Mouse (Mus musculus) hindbrain, embryonic 14.5 days (tissue): ENCODE data around the gene Wdr62. TPM values are rescaled to one million over a fixed set of nuclear protein-coding genes. Genes with fewer than 3 reads are reported as not detected.

Experiments used
- ATAC-seq: fragments of 200-750 bp; cut with Nextera tagmentation; 2 replicates; pipeline ENCODE4 v1.8.0; 2017; ENCODE audit warnings: moderate number of reproducible peaks, mild to moderate bottlenecking, moderate TSS enrichment, moderate library complexity; ENCODE audit not compliant: low FRiP score
- DNase-seq: peaks from one replicate; pipeline ENCODE4 v3.0.0-alpha.2; 2015; ENCODE audit warnings: low spot score
- H3K27ac ChIP-seq: fragments of 300-500 bp; sonication (generic); 2 replicates; pipeline ENCODE4 v1.5.1; 2014; ENCODE audit warnings: mild to moderate bottlenecking, moderate library complexity
- H3K27me3 ChIP-seq: fragments of 300-500 bp; sonication (generic); 2 replicates; pipeline ENCODE4 v1.6.1; 2014; ENCODE audit warnings: mild to moderate bottlenecking, low read length, mixed read lengths; ENCODE audit not compliant: control insufficient read depth, insufficient read depth
- H3K36me3 ChIP-seq: fragments of 300-500 bp; sonication (generic); replicated peaks from 2 replicates; pipeline ENCODE4 v1.6.1; 2014; ENCODE audit not compliant: control insufficient read depth, insufficient read depth
- H3K4me1 ChIP-seq: fragments of 300-500 bp; sonication (generic); replicated peaks from 2 replicates; pipeline ENCODE4 v1.6.1; 2014; ENCODE audit warnings: antibody characterized with exemption, low read length, mixed read lengths; ENCODE audit not compliant: control insufficient read depth, insufficient read depth
- H3K4me2 ChIP-seq: fragments of 300-500 bp; sonication (generic); replicated peaks from 2 replicates; pipeline ENCODE4 v1.6.1; 2014; ENCODE audit warnings: mild to moderate bottlenecking, moderate library complexity
- H3K4me3 ChIP-seq: fragments of 300-500 bp; sonication (generic); replicated peaks from 2 replicates; pipeline ENCODE4 v1.5.1; 2014; ENCODE audit warnings: mild to moderate bottlenecking, low read length
- H3K9ac ChIP-seq: fragments of 300-500 bp; sonication (generic); 2 replicates; pipeline ENCODE4 v1.6.1; 2014
- H3K9me3 ChIP-seq: fragments of 300-500 bp; sonication (generic); 2 replicates; pipeline ENCODE4 v1.6.1; 2016; ENCODE audit warnings: low read length; ENCODE audit not compliant: control insufficient read depth
- WGBS: fragments of 180-500 bp; shearing (Covaris S2); extraction: QIAGEN DNeasy Blood & Tissue Kit; methylation state at CpG from one replicate; pipeline ENCODE4 v1.1.7; 2014; 5-methylcytosine and 5-hydroxymethylcytosine counted together
- polyA plus RNA-seq: library from polyadenylated mRNA; unstranded; fragments of >200 nt; fragmentation: Nextera tagmentation; extraction: Ambion mirVana; gene quantifications from 2 replicates; pipeline ENCODE4 v1.2.1, GENCODE M21; 2014

Wdr62 gene
- polyA plus RNA-seq, 1 experiment from 2014 or later: 5.7 TPM

DNA sequence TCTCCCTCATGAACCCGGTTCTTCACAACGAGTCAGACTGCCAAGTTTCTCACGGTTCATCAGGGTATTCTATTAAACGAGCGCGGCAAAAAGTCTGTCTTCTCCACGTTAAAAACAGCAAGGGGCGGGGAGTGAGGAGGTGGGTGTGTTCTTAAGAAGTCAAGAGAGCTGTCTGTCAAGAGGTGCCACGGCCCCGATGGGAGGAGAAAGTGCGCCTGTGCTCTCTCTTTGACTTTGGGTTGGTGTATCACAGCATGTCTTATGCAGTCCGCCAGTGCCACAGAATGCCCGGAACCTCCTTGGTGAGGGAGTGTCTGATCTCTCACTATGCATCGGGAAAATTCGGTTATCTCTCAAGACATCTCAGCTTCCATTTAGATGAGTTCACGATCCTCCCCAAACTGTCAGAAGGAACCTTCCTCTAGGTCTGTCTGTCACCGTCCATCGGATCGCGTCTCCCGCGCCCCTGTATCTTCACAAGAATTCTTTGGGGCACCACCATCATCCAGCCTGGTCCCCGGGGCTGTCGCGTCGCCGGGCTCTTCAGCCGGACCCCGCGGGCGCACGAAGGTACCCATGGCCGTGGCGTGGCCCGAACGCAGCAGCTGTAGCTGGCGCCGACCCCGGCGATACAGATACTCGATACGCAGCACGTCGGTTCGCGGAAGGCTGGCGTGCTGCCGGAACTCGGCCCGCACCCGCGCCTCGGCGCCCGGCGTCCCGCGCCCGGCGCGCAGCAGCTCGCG lies 41.5 kb upstream of the Wdr62 start, which contains the start of gene E130208F15Rik:
TSS of gene E130208F15Rik (plus strand) at position 202 of the 746 bp plus-strand sequence.
- Histone ChIP-seq H3K36me3 (no peaks in the 10 kb centered on the region; the same call in 1 of the 2 replicates), H3K9ac (peak within 1 kb of the TSS; percentile 87), H3K27me3 (no peaks in the 10 kb centered on the region), H3K27ac (peak within 1 kb of the TSS; percentile 78), H3K4me3 (peak within 1 kb of the TSS; percentile 75), H3K4me2 (peak within 1 kb of the TSS; percentile 85), H3K9me3 (no peaks in the 10 kb centered on the region), H3K4me1 (peaks cover 18% of the 10 kb centered on the region)
- DNase-seq: peak; percentile 33
- under 1% methylated on average over 58 of the region's 63 CpGs for WGBS
- ATAC-seq: peak; percentile 63; the same call in 1 of the 2 replicates

DNA sequence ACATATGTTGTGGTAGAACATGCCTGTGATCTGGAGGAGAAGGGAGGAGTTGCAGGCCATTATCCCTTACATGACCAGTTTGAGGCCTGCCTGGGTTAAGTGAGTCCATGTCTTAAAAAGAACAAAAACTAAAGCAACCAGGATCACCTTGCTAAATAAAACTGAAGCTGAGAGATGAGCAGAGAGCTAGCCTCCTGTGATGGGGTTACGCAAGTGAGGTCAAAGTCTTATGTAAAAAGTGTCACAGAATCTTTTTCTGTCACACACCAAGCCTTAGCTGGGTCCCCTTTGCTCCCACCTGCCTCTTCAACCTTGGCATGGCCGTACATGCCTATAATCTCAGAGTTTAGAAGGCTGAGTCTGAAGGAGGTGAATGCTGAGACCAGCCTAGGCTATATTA lies 40.7 kb upstream of the Wdr62 start:
- Histone ChIP-seq H3K4me2 (peak overlapping the region; percentile 85), H3K9ac (peak overlapping the region; percentile 87), H3K9me3 (no peaks in the 10 kb centered on the region), H3K4me3 (peak overlapping the region; percentile 75), H3K36me3 (no peaks in the 10 kb centered on the region; the same call in 1 of the 2 replicates), H3K4me1 (peaks cover 18% of the 10 kb centered on the region), H3K27ac (no peak overlapping the region), H3K27me3 (no peaks in the 10 kb centered on the region)
- no peak for ATAC-seq
- no peak for DNase-seq
- 77% methylated on average over 2 of the region's 2 CpGs for WGBS

DNA sequence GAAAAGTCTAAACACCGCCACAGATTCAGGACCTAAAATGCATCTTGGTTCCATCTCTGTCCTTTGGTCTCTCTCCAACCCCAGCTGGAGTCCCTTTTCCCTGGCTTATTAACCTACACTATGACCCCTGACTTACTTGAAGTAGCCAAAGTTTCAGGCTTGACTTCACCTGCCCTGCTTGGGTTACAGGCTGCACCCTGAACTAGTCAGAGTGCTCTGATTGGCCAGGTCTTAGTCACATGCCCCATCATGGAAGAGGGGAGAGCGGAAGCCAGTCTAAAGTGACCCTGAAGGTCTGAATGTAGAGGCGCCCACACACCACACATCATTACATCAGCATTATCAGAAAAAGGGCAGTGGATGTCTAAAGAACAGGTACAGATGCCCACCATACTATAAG lies 37.9 kb upstream of the Wdr62 start:
- no peak for ATAC-seq
- H3K27ac ChIP-seq: no peak overlapping the region
- H3K4me3 ChIP-seq: no peak overlapping the region
- peaks cover 3% of the 10 kb centered on the region; the same call in 1 of the 2 replicates for H3K36me3 ChIP-seq
- no peak overlapping the region for H3K9ac ChIP-seq
- no peaks in the 10 kb centered on the region for H3K27me3 ChIP-seq
- H3K4me1 ChIP-seq: peaks cover 18% of the 10 kb centered on the region
- DNase-seq: no peak
- no peak overlapping the region for H3K4me2 ChIP-seq
- WGBS: 91% methylated on average over 3 of the region's 3 CpGs
- H3K9me3 ChIP-seq: no peaks in the 10 kb centered on the region

DNA sequence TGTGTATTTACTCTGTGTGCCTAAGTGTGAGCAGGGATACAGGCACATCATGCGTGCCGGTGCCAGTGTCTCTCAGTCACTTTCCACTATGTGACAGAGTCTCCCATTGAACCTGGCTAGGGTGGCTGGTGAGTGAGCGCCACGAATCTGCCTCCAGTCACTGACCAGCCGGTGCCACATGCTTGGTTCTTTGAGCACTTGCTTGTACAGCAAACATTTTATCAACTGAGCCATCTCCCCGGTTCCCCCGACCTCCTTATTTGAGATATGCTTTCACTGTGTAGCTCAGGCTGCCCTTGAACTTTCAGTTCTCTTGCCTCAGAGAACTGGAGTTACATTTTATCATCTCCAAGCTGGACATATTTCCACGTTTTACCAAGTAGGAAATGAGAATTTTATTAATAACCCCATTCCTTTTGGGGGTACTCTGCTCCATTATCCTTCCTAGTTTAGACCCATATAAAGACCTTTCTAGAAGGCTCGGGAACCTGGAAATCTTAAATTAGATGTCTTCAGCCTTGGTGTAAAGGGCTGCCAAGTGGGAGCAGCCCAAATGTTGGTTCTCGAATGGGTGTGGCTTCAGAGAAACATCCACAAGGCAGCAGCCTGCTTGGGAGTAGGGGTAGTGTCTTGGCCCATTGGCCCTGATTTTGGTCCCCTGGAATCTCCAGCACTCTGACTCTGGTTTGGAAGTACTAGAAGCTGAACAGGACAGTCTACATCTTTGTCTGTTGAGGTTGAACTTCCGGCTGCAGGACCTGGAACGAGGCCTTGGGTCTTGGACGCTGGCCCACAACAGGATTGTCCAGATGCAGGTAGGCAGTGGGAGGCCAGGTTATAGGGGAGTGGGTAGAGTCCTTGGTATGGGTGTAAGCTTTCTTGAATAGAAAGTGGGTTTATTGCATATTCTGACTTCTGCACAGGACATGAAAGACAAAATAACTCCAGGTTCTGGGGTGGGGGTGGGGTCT lies 35.6 kb upstream of the Wdr62 start:
- 86% methylated on average over 13 of the region's 13 CpGs for WGBS
- Histone ChIP-seq H3K4me3 (no peak overlapping the region), H3K36me3 (peaks cover 13% of the 10 kb centered on the region; the same call in 1 of the 2 replicates), H3K4me1 (peaks cover 4% of the 10 kb centered on the region), H3K4me2 (no peak overlapping the region), H3K9me3 (no peaks in the 10 kb centered on the region), H3K9ac (no peak overlapping the region), H3K27me3 (no peaks in the 10 kb centered on the region), H3K27ac (no peak overlapping the region)
- no peak for ATAC-seq
- DNase-seq: no peak

DNA sequence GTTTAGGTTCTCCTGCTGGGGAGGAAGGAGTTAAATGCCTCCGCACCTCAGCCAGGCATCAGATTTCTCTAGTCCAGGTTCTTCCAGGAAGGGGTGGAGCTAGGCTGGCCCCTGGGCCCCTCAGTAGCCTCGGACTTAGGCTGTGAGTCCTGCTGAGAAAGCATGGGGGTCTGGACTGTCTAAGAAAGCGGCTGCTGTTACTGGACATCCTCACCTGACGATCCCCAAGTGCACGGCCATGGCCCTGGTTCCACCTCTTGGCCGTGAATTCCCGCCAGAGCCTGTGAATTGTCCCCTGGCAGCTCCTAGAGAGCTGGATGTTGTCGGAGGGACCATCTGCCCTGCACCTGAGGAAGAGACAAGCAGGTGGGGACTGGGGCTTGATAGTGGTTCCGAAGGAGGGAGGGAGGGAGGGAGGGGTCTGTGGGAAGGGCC lies 34.5 kb upstream of the Wdr62 start, which contains the start of gene Syne4:
TSS of gene Syne4 (plus strand) at position 87 of the 435 bp plus-strand sequence.
- Histone ChIP-seq H3K27ac (no peak within 1 kb of the TSS), H3K27me3 (no peaks in the 10 kb centered on the region), H3K4me1 (peaks cover 4% of the 10 kb centered on the region), H3K9ac (no peak within 1 kb of the TSS), H3K9me3 (no peaks in the 10 kb centered on the region), H3K36me3 (peaks cover 13% of the 10 kb centered on the region; the same call in 1 of the 2 replicates), H3K4me3 (no peak within 1 kb of the TSS), H3K4me2 (peak within 1 kb of the TSS; percentile 1)
- 4% methylated on average over 9 of the region's 9 CpGs for WGBS
- no peak for DNase-seq
- ATAC-seq: no peak

DNA sequence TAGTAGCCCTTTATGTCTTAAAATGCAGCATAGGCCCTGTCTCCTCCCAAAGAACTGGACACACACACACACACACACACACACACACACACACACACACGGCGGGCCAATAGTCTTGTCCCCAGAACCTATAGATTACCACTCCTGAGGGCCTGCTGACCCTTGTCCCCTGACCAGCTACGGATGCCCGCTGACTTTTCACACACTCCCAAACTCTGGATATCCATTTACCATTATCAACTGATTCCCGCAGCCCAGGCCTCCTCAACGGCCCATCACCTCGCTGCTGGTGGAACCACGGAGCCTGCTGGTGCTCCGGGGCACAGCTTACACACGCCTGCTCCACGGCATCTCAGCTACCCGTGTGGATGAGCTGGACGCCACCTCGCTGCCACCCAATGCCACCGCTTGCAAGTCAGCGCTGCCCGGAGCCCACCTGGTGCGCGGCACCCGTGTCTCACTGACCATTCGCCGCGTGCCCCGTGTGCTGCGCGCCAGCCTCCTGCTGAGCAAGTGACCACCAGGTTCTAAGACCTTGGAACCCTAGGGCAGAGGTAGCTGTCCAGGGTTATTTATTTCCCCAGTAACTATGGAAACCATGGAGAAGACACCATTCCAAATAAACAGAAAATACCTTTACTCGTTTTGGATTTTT lies 33.6 kb upstream of the Wdr62 start:
- peaks cover 13% of the 10 kb centered on the region; the same call in 1 of the 2 replicates for H3K36me3 ChIP-seq

DNA sequence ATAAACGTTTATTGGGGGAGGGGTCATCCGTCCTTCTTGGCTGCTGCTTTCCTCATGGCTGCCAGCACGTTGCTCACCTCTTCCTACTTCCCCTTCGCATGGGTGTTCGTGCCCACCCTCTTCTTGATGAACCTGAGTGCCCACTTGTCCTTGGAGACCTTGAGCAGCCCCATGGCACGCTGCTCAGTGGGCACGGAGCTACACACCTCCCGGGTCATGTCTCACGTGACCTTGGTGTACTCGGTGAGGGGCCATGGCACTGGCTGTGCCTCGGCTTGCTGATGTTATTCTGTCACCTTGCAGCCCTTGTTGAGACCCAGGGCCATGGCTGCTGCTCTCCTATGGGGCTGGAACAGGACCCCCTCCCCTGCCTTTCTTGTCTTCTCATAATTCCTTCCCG lies 29.9 kb upstream of the Wdr62 start:
- Histone ChIP-seq H3K4me2 (peak overlapping the region; percentile 83; the same call in 1 of the 2 replicates), H3K36me3 (peaks cover 36% of the 10 kb centered on the region), H3K4me3 (no peak overlapping the region), H3K27me3 (no peaks in the 10 kb centered on the region), H3K27ac (no peak overlapping the region), H3K4me1 (peaks cover 17% of the 10 kb centered on the region), H3K9me3 (no peaks in the 10 kb centered on the region), H3K9ac (no peak overlapping the region)
- ATAC-seq (no peak), DNase-seq (no peak)
- 92% methylated on average over 12 of the region's 12 CpGs for WGBS

More for the DNA sequence above, 33.6 kb upstream of the Wdr62 start:
- no peak for ATAC-seq
- no peak overlapping the region for H3K9ac ChIP-seq
- H3K27ac ChIP-seq: no peak overlapping the region
- H3K4me1 ChIP-seq: peaks cover 11% of the 10 kb centered on the region
- no peaks in the 10 kb centered on the region for H3K9me3 ChIP-seq
- no peak for DNase-seq
- H3K4me3 ChIP-seq: no peak overlapping the region
- H3K27me3 ChIP-seq: no peaks in the 10 kb centered on the region
- H3K4me2 ChIP-seq: no peak overlapping the region
- 58% methylated on average over 27 of the region's 27 CpGs for WGBS

DNA sequence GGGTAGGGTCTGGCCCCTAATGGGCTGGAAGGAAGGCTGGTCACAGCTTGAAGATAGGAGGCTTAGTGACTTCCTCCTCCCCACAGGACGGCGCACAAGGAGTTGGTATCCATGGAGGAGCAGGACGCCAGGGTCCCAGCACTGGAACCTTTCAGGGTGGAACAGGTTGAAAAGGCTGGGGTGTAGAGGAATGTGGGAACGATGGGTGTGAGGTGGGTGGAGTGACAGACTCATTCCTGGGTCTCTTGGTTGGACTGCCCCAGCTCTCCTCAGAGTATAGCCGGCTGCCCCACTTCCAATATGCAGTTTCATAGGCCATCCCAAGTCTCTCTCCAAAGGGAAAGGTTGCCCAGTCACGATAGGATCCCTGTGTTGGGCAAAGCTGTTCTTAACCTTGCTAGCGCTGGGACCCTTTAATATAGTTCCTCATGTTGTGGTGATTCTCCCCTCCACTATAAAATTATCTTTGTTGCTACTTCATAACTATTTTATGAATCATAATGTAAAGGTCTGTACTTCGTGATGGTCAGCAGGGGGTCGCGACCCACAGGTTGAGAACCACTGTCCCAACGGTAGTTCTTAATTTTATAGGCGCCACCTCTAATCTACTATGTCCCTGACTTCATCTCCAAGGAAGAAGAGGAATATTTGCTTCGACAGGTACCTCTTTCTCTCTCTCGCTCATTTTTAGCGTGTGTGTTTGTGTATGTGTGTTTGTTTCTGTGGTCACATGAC lies 29.3 kb upstream of the Wdr62 start:
- peak overlapping the region; percentile 83 for H3K4me2 ChIP-seq
- no peak for ATAC-seq
- peak overlapping the region; percentile 73 for H3K9ac ChIP-seq
- no peak overlapping the region for H3K27ac ChIP-seq
- H3K36me3 ChIP-seq: peaks cover 38% of the 10 kb centered on the region
- H3K27me3 ChIP-seq: no peaks in the 10 kb centered on the region
- H3K9me3 ChIP-seq: no peaks in the 10 kb centered on the region
- H3K4me1 ChIP-seq: peaks cover 17% of the 10 kb centered on the region
- no peak for DNase-seq
- WGBS: 71% methylated on average over 15 of the region's 15 CpGs
- peak overlapping the region; percentile 55 for H3K4me3 ChIP-seq
